Mouse (Mus musculus): ENCODE results near the gene Tekt5. TPM values are rescaled to one million over a fixed set of nuclear protein-coding genes. Genes with fewer than 3 reads are reported as not detected.

The Tekt5 gene
- total RNA-seq, 2 experiments from 2014 or later: 7.9 to 9.2 TPM

DNA sequence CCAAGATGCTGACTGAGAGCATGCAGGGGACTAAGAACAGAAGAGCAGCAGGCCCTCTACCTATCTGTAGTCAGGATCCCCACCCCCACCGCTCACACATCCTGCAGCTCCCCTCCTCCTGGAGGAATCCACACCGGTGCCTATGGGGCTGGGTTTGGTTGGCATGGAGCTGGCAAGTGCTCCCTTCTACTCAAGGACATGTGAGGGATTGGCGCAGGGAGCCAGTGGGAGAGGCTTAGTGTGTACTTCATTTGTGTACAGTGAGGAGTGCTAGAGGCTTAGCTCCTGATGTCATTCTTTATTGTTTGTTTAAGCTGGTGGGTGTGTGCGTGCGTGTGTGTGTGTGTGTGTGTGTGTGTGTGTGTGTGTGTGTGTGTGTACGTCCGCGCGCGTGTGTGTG, 45.4 kb downstream of the Tekt5 start:
- intact Hi-C loops (cut with DNase I): no loop called here

DNA sequence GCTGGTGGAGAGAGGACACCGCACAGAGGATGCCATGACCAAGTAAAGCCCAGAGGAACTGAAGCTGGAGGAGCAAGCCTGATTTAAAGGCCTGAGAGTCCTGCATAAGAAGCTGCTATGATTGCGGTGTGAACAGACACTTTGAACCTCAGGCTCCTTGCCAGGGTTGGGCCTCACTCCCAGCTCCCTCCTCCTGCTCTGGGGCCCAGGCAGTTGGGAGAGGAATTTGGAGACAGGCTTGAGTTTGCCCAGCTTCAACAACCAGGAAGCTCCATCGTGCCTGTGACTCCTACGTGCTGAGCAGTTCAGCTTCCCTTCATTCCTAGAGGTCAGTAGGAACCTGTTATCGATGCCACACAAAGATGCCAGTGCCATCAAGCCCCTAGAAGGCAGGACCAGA, 45.9 kb downstream of the Tekt5 start:
- DNase-seq (ENCODE audit: extremely low spot score in 1 of 2, low spot score in 2 of 2): no peak
- Histone ChIP-seq H3K27ac (no peak overlapping the region), H3K4me3 (no peak overlapping the region)
- intact Hi-C loops (cut with DNase I): no loop called here
- TF ChIP-seq CTCF (IDR thresholded peaks at IDR 0.05): no peak

More for the DNA sequence above, 45.4 kb downstream of the Tekt5 start:
- Histone ChIP-seq H3K27ac (no peak overlapping the region), H3K4me3 (no peak overlapping the region)
- no peak for DNase-seq (ENCODE audit: extremely low spot score in 1 of 2, low spot score in 2 of 2)
- no peak for TF ChIP-seq CTCF (IDR thresholded peaks at IDR 0.05)

DNA sequence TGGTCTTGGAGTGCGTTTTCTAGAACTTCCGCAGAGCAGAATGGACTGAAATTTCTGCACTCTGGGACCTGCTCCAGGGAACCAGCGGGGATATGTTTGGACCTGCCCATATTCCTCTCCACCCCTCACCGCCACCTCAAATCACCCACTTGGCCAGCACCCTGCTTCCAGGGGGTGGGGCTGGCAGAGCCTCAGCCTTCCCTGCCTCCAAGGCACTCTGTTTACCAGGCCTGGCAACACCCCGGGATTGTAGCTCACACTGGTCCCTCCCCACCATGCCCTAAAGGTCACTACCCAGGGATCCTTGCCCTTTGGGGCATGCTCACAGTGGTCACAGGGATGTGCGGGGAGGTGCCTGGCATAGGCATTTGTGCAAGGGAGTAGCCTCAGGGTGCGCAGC, 47.7 kb downstream of the Tekt5 start:
- Histone ChIP-seq H3K4me3 (no peak overlapping the region), H3K27ac (no peak overlapping the region)
- no peak for TF ChIP-seq CTCF (IDR thresholded peaks at IDR 0.05)
- DNase-seq (ENCODE audit: extremely low spot score in 1 of 2, low spot score in 2 of 2): no peak
- intact Hi-C loops (cut with DNase I): no loop called here

DNA sequence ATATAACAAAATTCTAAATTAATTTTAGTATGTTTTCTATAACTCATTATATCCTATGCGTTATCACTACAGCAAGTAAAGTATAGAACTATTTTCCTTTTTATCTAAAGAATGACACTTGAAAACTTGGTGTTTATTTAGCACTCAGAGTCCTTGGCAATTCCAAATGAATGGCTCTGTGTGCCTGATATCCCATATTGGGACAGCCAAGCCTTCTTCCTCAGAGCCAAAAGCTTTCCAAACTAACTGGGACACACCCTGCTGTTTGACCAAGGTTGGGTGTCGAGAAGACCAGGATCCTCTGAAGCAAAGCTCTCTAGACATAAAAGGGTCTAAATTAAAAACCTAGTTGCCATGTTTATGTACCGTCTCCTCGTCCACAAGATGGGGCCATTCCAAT, 54.2 kb downstream of the Tekt5 start:
- intact Hi-C loops (cut with DNase I): no loop called here
- DNase-seq (ENCODE audit: extremely low spot score in 1 of 2, low spot score in 2 of 2): no peak

DNA sequence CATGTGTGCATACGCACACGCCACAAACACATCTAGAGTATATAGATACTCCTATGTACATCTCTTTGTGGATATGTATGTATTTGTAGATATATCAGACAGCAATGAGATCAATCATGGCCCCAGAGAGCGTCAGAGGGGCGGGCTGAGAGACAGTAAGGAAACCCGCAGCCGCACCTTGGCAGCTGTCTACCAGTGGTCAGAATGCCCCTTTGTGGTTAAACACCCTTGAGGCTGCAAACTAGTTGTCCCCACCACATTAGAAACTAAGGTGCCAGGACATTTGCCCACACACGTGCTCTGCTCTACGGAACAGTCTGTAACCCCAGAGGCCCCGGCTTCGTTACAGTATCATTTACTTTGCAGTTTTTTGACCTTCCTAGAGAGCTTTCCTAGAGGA, 55.4 kb downstream of the Tekt5 start:
- intact Hi-C loops (cut with DNase I): no loop called here
- Histone ChIP-seq H3K4me3 (no peak overlapping the region), H3K27ac (no peak overlapping the region)
- no peak for DNase-seq (ENCODE audit: extremely low spot score in 1 of 2, low spot score in 2 of 2)
- no peak for TF ChIP-seq CTCF (IDR thresholded peaks at IDR 0.05)

More for the DNA sequence above, 54.2 kb downstream of the Tekt5 start:
- H3K4me3 ChIP-seq: no peak overlapping the region
- H3K27ac ChIP-seq: no peak overlapping the region
- TF ChIP-seq CTCF (IDR thresholded peaks at IDR 0.05): no peak

DNA sequence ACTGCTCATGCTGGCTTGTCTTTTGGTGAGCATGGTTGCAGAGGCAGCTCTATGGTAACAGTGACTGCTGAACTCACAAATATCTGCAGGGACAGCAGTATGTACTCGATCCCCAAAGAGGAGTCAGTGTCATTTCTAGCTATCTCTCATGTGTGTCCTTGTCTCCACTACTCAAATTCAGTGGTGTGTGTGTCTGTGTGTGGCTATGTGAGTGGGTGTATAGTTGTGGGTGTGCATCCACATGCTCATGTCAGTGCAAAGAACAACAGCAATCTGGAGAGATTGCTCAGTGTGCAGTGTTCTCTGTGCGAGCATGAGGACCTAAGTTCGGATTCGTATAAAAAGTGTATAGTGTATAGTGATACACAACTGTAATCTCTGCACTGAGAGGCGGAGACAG, 56.7 kb downstream of the Tekt5 start:
- Histone ChIP-seq H3K27ac (no peak overlapping the region), H3K4me3 (no peak overlapping the region)
- no peak for DNase-seq (ENCODE audit: extremely low spot score in 1 of 2, low spot score in 2 of 2)
- TF ChIP-seq CTCF (IDR thresholded peaks at IDR 0.05): no peak
- intact Hi-C loops (cut with DNase I): no loop called here

DNA sequence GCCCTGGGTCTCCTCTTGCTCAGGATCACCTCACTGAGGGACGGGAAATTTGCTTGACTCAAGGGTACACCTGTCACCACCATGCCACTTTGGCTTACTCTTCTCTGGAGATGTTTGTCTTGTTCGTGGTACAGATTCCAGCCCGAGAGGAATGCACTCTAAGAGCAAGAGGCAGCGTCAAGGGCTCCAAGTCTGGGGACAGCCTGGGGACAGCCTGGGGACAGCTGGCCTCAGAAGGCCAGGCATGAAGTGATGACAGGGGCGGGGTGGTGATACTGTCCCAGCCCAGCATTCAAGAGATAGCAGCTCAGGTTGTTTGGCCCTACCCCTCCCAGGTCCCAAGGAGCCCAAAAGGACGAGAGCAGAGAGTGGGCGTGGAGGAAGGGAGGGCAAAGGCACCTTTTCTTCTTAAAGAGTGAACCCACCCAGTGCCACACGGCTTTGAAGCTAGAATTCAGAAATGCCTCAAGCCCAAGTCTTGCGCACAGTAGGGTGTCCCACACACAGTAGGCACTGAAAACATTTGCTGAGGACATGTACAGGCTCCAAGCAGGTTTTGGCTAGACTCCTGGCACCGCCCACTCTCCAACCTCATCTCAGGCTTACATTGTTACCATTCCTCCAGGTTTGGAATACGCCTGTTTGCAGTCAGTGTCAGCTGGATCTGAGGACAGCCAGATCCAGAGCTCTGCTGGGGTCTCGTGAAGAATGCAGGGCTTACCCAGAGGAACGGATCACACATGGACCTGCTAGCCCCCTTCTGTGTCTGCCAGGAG, 57.7 kb downstream of the Tekt5 start:
- no peak overlapping the region for H3K4me3 ChIP-seq
- DNase-seq (ENCODE audit: extremely low spot score in 1 of 2, low spot score in 2 of 2): no peak
- no peak for TF ChIP-seq CTCF (IDR thresholded peaks at IDR 0.05)
- no peak overlapping the region for H3K27ac ChIP-seq
- intact Hi-C loops (cut with DNase I): no loop called here

DNA sequence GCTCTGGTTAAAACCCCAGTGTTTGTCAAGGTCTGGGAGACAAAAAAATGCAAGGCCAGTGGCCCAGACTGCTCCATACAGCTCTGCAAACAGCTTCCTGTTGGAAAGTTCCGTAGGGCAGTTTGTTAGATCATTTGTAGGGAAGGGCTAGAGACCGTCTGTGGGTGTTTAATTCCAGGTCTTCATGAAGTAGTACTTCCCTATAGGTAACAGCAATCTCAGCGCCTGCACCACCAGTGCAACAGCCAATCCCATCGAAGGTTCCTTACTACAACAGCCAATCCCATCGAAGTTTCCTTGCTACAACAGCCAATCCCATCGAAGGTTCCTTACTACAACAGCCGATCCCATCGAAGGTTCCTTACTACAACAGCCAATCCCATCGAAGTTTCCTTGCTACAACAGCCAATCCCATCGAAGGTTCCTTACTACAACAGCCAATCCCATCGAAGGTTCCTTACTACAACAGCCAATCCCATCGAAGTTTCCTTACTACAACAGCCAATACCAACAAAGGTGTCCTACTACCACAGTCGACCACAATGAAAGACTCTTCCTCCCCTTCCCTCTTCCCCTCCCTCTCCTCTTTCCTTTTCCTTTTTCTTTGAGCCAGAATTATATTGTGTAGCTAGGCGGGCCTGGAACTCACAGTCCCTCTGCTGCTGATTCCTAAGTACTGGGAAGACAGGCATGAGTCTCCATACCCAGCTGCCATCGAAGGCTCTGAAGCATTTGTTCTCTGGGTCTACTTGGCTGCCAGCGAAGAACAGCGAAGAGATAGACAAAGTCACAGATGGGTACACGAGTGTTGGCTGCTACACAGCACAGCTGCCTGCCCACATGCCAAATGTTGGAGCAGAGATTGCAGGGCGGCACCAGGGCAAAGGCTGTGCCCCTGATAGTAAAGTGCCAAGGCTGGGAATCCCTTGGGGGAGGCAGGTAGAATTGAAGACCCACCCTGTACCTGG, 58.6 kb downstream of the Tekt5 start:
- no peak overlapping the region for H3K27ac ChIP-seq
- intact Hi-C loops (cut with DNase I): no loop called here
- no peak for DNase-seq (ENCODE audit: extremely low spot score in 1 of 2, low spot score in 2 of 2)
- no peak overlapping the region for H3K4me3 ChIP-seq
- no peak for TF ChIP-seq CTCF (IDR thresholded peaks at IDR 0.05)

DNA sequence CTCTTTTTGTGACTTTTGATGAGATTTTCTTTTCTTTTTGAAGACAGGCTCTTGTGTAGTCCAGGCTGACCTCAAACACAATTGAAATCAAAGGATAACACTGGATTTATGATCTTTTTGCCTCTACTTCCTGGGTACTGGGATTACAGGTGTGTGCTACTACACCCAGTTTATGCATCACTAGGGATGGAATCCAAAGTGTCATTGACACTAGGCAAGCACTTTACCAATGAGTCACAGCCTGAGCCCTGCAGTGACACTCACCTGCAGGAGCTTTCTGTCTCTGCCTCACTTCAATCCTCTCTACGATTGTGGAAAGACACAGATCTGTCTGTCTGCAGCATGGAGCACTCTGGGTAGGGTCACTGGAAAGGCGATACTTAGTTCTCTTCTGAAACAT, 59.3 kb downstream of the Tekt5 start:
- Histone ChIP-seq H3K27ac (no peak overlapping the region), H3K4me3 (no peak overlapping the region)
- intact Hi-C loops (cut with DNase I): no loop called here
- no peak for TF ChIP-seq CTCF (IDR thresholded peaks at IDR 0.05)
- DNase-seq (ENCODE audit: extremely low spot score in 1 of 2, low spot score in 2 of 2): no peak

DNA sequence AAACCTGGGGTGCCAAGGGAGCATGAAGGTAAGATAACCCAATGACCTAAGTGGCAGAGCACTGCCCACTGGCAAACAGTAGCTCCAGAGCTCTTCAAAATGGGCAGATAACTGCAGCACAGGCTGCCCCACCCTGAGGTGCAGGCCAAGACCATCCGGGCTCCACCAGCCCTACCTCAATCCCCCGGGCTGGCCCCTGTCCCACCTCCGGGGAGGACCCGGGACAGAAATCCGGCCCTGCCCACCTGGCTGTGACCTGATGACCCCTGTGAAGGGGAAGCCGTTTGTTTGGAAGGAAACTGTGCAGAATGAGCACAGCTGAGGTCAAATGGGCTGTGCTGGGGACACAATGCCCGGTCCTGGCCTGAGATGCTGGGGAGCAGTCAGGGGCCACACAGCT, 62.6 kb downstream of the Tekt5 start:
- intact Hi-C loops (cut with DNase I): no loop called here
- H3K27ac ChIP-seq: no peak overlapping the region
- no peak overlapping the region for H3K4me3 ChIP-seq
- no peak for DNase-seq (ENCODE audit: extremely low spot score in 1 of 2, low spot score in 2 of 2)
- TF ChIP-seq CTCF (IDR thresholded peaks at IDR 0.05): no peak

DNA sequence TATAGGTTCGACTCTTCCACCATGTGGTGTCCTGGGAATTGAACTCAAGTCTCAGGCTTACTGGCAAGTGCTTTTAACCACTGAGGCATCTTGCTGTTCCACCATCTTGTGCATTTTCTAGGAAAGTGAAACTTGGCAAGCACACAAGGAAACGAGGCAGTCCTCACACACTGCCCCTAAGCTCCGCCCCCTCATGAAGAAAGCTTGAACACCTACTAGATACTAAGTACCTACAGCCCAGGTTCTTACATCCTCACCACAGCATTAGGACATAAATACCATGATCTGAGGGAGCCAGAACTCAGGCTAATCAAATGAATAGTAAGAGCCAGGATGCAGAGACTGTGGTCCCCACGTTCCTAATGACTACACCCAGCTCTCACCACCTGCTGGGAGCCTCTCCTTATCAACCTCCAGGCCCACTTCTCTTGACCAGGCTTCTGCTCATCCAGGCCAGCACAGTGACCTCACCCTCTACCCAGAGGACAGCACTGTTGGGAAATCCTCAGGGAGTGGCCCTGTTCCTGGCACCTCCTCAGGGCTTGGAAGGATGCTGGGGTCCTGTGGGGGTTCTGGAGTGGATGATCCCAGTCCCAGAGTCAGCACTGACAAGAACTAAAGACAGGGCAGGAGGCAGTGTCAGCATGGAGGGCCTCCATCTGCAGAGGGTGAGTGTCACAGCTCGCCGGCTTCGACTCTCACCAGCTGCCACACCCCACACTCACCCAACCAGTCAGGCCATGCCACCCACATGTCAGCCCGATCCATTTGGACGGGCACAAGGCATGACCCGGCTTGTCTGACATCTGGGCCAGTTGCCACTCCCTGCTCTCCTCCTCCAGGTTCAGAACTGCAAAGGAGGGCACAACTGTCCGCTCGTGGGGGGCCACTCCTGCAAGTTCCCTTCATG, 64.4 kb downstream of the Tekt5 start:
- no peak for DNase-seq (ENCODE audit: extremely low spot score in 1 of 2, low spot score in 2 of 2)
- no peak overlapping the region for H3K27ac ChIP-seq
- intact Hi-C loops (cut with DNase I): no loop called here
- H3K4me3 ChIP-seq: no peak overlapping the region
- TF ChIP-seq CTCF (IDR thresholded peaks at IDR 0.05): no peak
